Mouse (Mus musculus) limb, embryonic 14.5 days (tissue): ENCODE measurements around the gene Sft2d1. TPM values are rescaled to one million over a fixed set of nuclear protein-coding genes. Genes with fewer than 3 reads are reported as not detected.

ENCODE experiments used
- ATAC-seq: fragments of 200-750 bp; cut with Nextera tagmentation; 2 replicates; pipeline ENCODE4 v1.8.0; 2017; ENCODE audit warnings: low read depth, moderate number of reproducible peaks, moderate TSS enrichment; ENCODE audit not compliant: low FRiP score
- DNase-seq: peaks from one replicate; pipeline ENCODE4 v3.0.0-alpha.2; 2015; ENCODE audit warnings: low spot score
- H3K27ac ChIP-seq: fragments of 300-500 bp; sonication (generic); replicated peaks from 2 replicates; pipeline ENCODE4 v1.5.1; 2014; ENCODE audit warnings: low read depth, mild to moderate bottlenecking, low read length, moderate library complexity, mixed read lengths
- H3K27me3 ChIP-seq: fragments of 300-500 bp; sonication (generic); 2 replicates; pipeline ENCODE4 v1.6.1; 2014; ENCODE audit warnings: low read length, mixed read lengths; ENCODE audit not compliant: control insufficient read depth, insufficient read depth
- H3K36me3 ChIP-seq: fragments of 300-500 bp; sonication (generic); 2 replicates; pipeline ENCODE4 v1.6.1; 2014; ENCODE audit warnings: mild to moderate bottlenecking, low read length, moderate library complexity, mixed read lengths; ENCODE audit not compliant: control insufficient read depth, insufficient read depth
- H3K4me1 ChIP-seq: fragments of 300-500 bp; sonication (generic); 2 replicates; pipeline ENCODE4 v1.6.1; 2014; ENCODE audit warnings: antibody characterized with exemption, low read length, mixed read lengths; ENCODE audit not compliant: control insufficient read depth, insufficient read depth
- H3K4me2 ChIP-seq: fragments of 300-500 bp; sonication (generic); replicated peaks from 2 replicates; pipeline ENCODE4 v1.6.1; 2014; ENCODE audit warnings: low read depth, mild to moderate bottlenecking, low read length, moderate library complexity; ENCODE audit not compliant: severe bottlenecking
- H3K4me3 ChIP-seq: fragments of 300-500 bp; sonication (generic); replicated peaks from 2 replicates; pipeline ENCODE4 v1.5.1; 2014; ENCODE audit warnings: low read length
- H3K9ac ChIP-seq: fragments of 300-500 bp; sonication (generic); 2 replicates; pipeline ENCODE4 v1.6.1; 2014; ENCODE audit warnings: mild to moderate bottlenecking, low read depth, low read length, moderate library complexity; ENCODE audit not compliant: severe bottlenecking
- H3K9me3 ChIP-seq: fragments of 300-500 bp; sonication (generic); 2 replicates; pipeline ENCODE4 v1.6.1; 2016; ENCODE audit warnings: low read length; ENCODE audit not compliant: control insufficient read depth
- POLR2A ChIP-seq: fragments of 200-500 bp; IDR thresholded peaks from 2 replicates; pipeline ENCODE4 v1.8.0; 2012; ENCODE audit warnings: inconsistent platforms, mild to moderate bottlenecking, moderate library complexity, borderline replicate concordance; ENCODE audit not compliant: insufficient read depth, insufficient read length; ENCODE audit errors: extremely low read depth
- WGBS: fragments of 180-500 bp; shearing (Covaris S2); extraction: QIAGEN DNeasy Blood & Tissue Kit; methylation state at CpG from one replicate; pipeline ENCODE4 v1.1.7; 2014; 5-methylcytosine and 5-hydroxymethylcytosine counted together
- polyA plus RNA-seq, 2 experiments: library from polyadenylated mRNA; depleted of rRNA in 1 of 2; stranded (reverse) in 1 of 2; unstranded in 1 of 2; fragments of >200 nt; fragmentation: Nextera tagmentation in 1 of 2; extraction: Ambion mirVana in 1 of 2; gene quantifications; 2 replicates each; pipeline versions ENCODE4 v1.2.1 to v1.2.3; 2012 to 2014

The Sft2d1 gene
- polyA plus RNA-seq, 2 experiments, result 70.1 to 103 TPM

DNA sequence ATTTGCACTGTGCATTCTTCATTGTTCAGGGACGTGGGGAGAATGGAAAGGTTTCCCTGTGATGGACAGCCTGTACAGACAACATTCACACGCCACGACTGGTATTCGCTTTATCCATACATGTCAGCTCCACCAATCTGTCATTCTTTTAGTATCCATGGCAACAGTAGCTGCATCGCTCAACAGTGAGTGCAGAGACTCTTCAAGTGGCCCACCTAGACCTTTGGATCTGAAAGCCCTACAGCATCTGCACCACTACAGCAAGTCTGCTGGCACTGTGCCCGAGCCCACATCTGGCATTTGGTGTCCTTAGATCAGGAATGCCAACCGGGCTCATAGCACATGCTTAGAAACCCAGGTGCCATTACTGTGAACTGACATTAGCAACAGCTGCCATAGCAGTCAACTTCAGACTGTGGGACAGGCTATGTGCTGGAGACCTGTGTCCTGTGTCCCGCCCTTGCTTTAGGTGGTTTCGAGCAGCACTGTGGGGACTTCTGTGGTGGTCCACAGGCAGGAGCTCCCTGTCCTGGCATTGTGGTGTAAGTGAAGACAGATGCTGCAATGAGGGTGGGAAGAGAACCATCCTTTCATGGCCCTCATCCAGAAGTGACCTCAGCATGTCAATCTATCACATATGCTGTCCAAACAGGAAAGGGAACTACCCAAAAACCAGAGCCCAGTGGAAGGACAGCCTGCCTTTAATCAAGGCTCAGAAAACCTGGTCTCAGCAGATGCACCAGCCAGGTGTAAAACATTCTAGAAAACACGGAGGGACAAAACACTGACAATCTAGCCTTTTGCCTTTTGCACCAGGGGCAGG, 50.6 kb downstream of the Sft2d1 start:
- Histone ChIP-seq H3K9ac (no peak overlapping the region), H3K9me3 (no peaks in the 10 kb centered on the region), H3K4me3 (no peak overlapping the region), H3K4me1 (peaks cover 9% of the 10 kb centered on the region), H3K27ac (no peak overlapping the region), H3K27me3 (no peaks in the 10 kb centered on the region), H3K36me3 (no peaks in the 10 kb centered on the region), H3K4me2 (no peak overlapping the region)
- DNase-seq, result peak; percentile 39
- TF ChIP-seq POLR2A, result no peak
- ATAC-seq, result peak; percentile 53
- WGBS, result 66% methylated on average over 10 of the region's 10 CpGs

DNA sequence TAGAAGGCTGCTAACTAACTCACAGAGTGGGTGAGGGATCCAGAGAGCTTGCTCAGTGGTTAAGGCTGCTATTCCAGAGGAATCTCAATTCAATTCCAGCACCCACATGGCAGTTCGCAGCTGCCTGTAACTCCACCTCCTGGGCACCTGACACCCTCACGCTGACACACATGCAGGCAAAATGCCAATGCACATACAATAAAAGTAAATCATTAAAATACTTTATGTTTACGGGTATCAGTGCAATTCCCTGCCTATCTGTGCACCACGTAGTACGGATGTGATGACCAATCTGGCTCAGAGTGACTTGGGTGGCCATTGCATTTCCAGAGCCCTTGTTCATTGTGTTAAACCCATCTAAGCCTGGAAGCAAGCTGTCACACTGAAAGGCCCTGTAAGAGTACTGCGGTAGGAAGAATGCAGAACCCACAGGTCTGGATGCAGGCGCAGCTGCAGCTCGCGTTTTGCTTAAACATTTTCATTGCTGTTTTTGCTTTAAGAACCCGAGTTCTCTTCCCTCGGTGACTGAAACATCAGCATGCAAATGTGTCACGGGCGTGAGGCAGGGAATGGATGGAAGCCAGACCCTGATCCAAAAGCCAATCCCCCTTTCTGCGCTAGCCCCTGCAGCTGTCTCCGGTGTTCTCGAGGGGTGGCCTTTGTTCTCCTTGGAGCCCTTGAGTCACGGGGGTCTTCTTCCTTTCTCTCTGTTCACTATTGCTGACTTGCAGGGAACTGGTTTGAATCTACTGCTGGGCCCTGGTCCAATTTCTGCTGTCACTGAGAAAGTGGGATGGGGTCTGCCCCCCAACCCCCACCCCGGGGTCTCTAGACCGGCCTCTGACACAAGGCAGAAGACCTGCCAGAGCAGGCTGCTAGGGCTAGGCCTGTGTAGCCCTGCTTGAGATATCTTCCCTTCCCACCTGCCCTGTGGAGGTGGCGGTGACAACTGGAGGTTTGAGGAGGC, 56.9 kb downstream of the Sft2d1 start:
- Histone ChIP-seq H3K36me3 (no peaks in the 10 kb centered on the region), H3K4me1 (peaks cover 31% of the 10 kb centered on the region), H3K4me3 (no peak overlapping the region; the same call in 1 of the 2 replicates), H3K27me3 (no peaks in the 10 kb centered on the region), H3K9ac (peak overlapping the region; percentile 36), H3K27ac (peak overlapping the region; percentile 63), H3K9me3 (no peaks in the 10 kb centered on the region), H3K4me2 (peak overlapping the region; percentile 32)
- TF ChIP-seq POLR2A, result no peak
- ATAC-seq (peak; percentile 20; the same call in 1 of the 2 replicates), DNase-seq (peak; percentile 47)
- WGBS, result 10% methylated on average over 20 of the region's 20 CpGs

DNA sequence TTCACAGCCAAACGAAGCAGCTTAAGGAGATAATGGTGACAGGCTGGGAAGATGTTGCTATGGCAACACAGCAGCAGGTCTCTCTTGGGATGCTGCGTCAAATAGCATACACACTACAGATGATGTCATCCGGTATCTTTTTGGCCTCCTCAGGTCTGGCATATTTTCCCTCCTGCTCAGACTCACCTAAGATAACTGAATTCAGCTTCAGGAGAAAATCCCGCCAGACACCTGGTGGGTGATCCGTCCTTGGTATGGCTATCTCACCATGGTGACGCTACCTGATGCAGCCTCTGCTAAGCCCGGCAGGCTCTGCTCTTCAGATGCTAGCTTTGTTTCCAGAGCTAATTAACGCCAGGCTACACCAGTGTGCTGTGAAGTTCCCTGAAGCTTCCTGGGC, 57.7 kb downstream of the Sft2d1 start:
- H3K4me1 ChIP-seq, result peaks cover 31% of the 10 kb centered on the region
- H3K4me3 ChIP-seq, result no peak overlapping the region
- WGBS, result 40% methylated on average over 8 of the region's 8 CpGs
- ATAC-seq (no peak), DNase-seq (no peak)
- no peaks in the 10 kb centered on the region for H3K36me3 ChIP-seq
- H3K27me3 ChIP-seq, result no peaks in the 10 kb centered on the region
- H3K9me3 ChIP-seq, result no peaks in the 10 kb centered on the region
- no peak overlapping the region; the same call in 1 of the 2 replicates for H3K4me2 ChIP-seq
- no peak for TF ChIP-seq POLR2A
- no peak overlapping the region for H3K9ac ChIP-seq
- no peak overlapping the region for H3K27ac ChIP-seq

DNA sequence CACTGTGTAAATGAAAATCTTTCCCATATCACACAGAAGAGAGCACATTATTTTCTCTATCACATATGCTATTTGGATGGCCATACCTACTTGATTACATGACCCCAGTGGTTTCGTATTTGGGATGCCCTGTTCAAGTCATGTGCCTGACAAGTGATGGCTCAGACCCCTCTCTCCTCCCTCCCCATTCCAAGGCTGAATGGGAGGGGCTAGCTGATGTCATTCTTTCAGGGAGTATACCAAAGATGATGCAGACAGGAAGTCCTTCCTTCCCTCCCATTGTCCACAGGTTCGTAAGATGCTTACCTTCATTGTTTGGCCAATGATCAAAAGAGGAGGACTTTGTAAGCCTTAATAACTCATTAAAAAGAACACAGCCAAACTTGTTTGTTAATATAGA, 58.3 kb downstream of the Sft2d1 start:
- no peak overlapping the region for H3K9ac ChIP-seq
- H3K27me3 ChIP-seq, result no peaks in the 10 kb centered on the region
- no peak overlapping the region for H3K27ac ChIP-seq
- no peak overlapping the region for H3K4me3 ChIP-seq
- H3K36me3 ChIP-seq, result no peaks in the 10 kb centered on the region
- no peak for ATAC-seq
- 82% methylated on average over 2 of the region's 2 CpGs for WGBS
- H3K4me1 ChIP-seq, result peaks cover 31% of the 10 kb centered on the region
- no peak for TF ChIP-seq POLR2A
- no peak for DNase-seq
- no peaks in the 10 kb centered on the region for H3K9me3 ChIP-seq
- H3K4me2 ChIP-seq, result no peak overlapping the region

DNA sequence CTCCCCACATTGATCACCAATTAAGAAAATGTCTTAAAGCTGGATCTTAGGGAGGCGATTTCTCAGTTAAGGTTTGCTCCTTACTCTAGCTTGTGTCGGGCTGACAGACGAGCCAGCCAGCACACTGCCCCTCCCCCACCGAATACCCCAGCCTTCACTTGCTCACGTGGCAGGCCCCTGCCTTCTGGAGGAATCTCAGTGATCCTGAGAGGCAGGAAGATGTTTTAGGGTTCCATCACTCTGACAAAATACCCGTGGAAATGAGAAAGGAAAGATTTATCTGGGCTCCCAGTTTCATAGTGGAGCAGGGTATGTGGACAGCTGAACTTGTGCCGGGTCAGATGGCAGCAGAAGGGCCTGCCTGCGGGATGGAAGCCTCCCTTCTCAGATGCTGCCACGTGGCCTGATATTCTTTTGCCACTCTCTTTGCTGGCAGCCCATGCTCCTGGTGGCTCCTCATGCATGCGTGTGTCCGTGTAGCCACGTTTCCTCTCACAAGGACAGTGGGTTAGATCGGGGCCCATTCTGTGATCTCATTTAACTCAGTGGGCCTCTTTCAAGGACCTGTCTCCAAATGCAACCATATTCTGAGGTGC, 59.8 kb downstream of the Sft2d1 start:
- H3K4me3 ChIP-seq, result no peak overlapping the region
- 30% methylated on average over 13 of the region's 13 CpGs for WGBS
- no peak for ATAC-seq
- H3K36me3 ChIP-seq, result no peaks in the 10 kb centered on the region
- DNase-seq, result no peak
- TF ChIP-seq POLR2A, result no peak
- H3K4me2 ChIP-seq, result no peak overlapping the region
- peaks cover 31% of the 10 kb centered on the region for H3K4me1 ChIP-seq
- no peaks in the 10 kb centered on the region for H3K27me3 ChIP-seq
- no peak overlapping the region for H3K9ac ChIP-seq
- no peak overlapping the region for H3K27ac ChIP-seq
- H3K9me3 ChIP-seq, result no peaks in the 10 kb centered on the region
